Mouse (Mus musculus): ENCODE results near the gene Tnfrsf21.

GRCm38 (mm10) chr17:43077540-43077939 is 61.2 kb downstream of the Tnfrsf21 start:
- TF ChIP-seq POLR2A (IDR thresholded peaks at IDR 0.05; ENCODE audit: borderline replicate concordance, insufficient read depth, low read length) (no peak), CTCF (IDR thresholded peaks at IDR 0.05; ENCODE audit: borderline replicate concordance, insufficient read depth, low read depth, low read length) (no peak)
